Mouse (Mus musculus): ENCODE data around the gene Clnk. TPM values are rescaled to one million over a fixed set of nuclear protein-coding genes. Genes with fewer than 3 reads are reported as not detected.
A peak's percentile ranks its signal among the peaks of the same experiment; 100 is the strongest.

Clnk gene
- total and polyA plus RNA-seq, 3 experiments: not detected

GRCm38 (mm10) chr5:38850171-38850570, 26.4 kb downstream of the Clnk start:
- DNase-seq: no peak

DNA sequence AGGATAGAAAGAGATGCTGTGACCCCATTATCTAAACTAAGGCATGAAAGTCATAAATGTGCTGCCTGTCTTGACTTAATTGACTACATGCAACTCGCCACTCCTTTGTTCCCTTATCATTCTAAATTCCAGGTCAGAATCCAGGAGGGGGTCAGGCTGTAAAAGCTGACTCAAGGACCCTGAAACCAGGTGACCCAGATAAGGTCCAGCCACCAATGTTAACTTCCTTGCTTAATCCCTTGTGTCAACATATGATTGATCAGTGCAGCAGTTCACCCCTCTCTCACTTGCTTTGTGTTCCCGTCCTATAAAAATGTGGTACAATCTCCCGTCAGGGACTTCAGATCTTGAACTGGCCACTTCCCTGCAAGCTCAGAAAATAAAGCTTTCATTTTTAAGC, 31.1 kb downstream of the Clnk start:
- DNase-seq: no peak

GRCm38 (mm10) chr5:38844312-38844711, 32.3 kb downstream of the Clnk start:
- DNase-seq: no peak

DNA sequence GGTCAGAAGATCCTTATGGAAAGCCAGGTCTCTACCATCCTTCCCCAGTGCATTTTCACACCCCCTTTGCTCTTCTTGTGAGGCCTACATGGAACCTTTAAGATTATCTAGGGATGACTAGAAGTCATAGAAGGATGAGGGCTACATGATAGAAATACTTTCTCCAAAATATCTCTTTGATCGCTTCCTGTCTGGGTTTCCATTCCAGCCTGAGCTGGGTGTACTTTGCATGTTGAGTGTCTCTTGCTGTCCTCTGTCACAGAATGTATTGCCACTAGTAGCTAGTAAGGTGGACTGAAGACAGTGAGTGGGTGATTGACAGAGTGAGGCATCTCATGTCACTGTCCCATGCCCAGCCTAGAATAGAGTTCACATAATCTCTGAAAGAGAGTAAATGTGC, 36.6 kb downstream of the Clnk start:
- no peak for DNase-seq

DNA sequence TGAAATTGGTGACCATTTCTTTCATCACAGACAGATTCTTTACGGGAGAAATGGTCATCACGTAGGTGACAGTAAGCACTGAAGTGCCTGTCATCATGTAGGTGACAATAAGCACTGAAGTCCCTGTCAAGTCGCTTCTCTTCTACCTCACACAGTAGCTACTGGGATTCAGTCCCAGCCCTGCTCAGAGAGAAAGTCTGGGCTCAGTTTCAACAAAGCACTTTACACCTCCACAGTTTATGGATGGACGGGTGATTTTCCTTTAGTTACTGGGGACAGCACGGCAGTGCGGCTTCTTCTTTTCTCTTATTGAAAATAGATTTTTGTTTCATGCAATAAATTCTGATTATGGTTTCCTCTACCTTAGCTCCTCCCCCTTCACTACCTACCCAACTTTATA, 49.3 kb downstream of the Clnk start:
- no peak for DNase-seq

DNA sequence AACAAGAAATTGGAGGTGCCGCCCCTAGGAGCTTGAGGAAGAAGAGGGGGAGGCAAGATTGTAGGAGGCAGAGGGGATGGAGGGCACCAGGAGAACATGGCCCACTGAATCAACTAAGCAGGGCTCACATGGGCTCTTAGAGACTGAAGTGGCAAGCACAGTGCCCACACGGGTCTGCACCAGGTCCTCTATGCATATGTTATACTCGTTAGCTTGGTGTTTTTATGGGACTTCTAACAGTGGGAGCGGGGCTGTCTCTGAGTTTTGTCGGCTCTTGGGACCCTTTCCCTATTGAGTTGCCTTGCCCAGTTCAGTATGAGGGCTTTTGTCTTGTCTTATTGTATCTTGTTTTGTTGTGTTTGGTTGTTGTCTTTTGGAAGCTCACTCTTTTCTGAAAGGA, 50.0 kb downstream of the Clnk start:
- no peak for DNase-seq

DNA sequence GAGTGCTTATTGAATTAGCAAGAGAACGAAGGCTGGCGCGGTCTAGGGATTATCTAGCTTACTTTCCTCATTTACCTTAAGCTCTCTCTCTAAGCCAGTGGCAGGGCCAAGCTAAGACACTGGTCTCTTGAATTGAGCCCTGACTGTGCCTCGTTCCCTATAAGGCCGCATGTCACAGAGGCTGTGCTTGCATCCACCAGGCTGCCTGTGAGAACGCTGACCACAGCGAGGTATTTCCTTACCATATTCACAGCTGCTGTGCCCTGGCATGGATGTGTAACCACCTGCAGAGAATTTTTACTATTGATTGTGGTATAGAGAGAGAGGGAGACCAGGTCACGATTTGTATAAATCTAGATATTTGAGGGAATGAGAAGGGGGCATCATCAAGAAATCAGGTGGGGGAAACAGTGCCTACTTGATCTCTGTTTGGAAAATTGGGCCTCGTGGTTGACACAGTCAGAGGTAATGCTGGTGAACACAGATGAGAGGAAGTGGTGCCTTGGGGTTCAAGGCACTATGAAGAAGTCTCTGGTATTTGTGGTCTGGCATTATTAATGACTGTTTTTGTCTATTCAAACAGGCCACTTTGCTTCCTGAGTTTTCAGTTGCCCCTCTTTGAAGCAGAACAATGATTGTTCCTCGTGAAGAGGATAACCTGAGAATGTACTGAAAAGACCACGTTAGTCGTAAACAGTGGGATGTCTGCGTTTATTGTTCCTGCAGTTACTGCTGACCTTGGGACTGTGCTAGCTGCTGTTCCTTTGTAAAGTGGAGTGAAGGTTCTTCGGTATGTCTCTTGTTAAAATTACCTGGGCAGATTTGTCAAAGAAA, 52.3 kb downstream of the Clnk start:
- DNase-seq: no peak

DNA sequence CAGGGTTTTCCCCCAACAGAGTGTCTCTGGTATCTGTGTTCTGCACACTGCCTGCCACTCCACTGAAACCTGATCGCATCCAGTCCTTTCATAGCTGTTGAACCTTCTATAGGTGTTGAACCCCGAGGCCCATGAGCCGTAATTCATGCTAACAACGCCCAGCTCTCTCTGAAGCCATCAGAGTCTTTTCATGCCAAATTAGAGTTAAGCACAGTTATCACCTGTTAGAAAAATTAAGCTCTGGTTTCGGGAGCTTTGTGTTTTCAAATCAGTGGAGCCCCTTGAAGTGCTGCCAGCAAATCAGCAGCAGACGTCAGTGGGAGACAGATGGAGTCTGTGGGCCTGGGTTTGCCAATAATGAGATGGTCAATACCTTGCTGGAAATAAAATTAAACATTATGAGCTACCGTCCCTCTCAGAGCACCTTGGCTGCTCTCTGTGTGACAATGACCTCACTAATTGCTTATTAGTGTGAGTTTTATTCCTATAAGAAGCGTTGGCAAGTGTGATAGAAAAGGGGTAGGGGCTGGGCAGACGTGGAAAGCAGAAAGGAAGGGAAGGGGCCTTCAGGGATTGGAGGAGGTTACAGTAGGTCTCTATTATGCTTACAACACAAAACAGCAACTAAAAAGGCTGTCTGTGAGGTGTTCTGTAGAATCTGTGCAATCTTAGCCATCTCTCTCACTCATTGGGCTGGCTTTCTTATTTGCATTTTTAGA, 63.1 kb downstream of the Clnk start:
- DNase-seq: no peak

DNA sequence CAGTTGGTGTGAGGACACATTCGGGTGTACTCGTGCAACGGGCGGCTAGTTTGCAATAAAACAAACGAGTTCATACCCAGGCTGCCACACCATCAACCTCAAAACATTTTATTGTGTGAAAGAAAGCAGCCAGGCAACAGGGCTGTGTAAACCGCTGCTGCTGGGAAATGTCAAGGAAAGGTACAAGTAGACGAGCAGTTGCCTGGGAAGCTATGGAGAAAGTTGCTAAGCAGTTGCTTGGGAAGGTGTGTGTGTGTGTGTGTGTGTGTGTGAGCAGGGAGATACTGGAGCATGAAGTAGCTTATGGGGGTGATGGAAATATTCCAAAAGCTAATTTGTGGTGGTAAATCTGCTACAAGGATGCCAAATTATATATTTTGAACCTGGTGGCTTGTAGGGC, 63.7 kb downstream of the Clnk start:
- no peak for DNase-seq

- DNase-seq: no peak
Measured at GRCm38 (mm10) chr5:38812386-38812785, 64.2 kb downstream of the Clnk start.

DNA sequence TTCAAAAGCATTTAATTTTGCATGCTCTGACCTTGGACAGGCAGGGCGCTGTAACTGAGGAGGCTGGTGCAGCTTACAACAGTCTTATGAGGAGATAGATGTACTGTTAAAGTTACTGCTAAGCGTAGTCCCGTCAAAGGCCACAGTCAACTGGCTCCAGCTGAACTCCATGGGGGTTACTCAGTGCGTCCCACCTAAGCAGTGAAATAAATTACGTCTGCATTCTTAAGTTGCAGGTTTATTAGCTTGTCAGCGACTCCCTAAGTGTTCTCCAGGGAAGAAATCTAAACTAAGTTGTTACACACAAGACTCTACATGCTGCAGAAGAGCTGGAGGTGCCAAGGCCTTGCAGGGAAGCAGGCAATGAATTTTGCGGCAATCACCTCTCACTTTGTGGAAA, 77.7 kb downstream of the Clnk start:
- peak; percentile 29 for DNase-seq

DNA sequence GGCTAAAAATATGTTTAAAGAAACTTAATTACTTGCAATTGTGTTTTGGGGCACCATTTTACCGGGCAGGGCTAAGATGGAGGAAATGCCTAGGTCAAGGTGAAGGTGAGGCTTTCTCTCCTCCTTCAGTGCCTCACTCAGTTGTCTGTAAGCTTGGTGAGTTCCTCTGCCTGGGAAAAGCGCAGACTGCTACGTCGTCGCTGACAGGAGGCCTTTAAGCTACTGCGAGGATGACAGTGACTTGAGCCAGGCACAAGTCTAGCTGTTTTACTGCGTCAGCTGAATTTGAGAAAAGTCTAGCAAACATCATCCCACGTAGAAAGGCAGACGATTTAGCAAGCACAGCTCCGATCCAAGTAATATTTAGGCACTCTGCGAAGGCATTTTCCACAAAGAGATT, 81.5 kb downstream of the Clnk start:
- DNase-seq: no peak

GRCm38 (mm10) chr5:38791116-38791515, 85.5 kb downstream of the Clnk start:
- DNase-seq: no peak

- no peak for DNase-seq
Measured at GRCm38 (mm10) chr5:38788820-38789219, 87.8 kb downstream of the Clnk start.

DNA sequence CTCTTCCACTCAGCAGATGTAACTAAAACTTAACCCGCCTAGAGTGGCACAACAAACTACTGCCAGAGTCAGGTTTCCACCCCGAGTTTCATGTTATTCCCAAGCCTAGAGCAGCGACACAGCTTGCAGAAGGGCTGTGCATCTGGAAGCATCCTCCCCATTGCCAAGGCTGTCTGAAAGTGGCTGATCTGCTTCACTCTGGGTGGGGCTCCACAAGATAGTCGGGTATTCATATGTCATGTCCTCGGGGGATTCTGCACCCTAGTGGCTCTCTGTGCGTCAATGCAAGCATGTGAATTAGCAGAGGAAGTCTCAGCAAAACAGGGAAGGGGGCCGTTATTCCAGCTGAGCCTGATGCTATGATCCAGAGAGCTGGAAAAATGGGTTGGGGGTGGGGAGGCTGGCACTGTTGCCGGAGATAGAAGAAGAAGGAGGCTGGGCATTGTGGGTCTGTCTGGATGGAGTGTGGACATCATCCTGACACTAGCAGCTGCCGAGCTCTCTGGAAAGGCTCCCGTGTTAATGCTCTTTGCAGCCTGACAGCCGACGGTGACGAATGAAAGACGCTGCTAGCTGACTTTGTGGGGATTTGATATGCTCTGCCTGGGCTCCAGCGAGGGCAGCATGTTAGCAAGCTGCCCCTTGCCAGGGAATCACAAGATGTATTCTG, 88.6 kb downstream of the Clnk start:
- no peak for DNase-seq

DNA sequence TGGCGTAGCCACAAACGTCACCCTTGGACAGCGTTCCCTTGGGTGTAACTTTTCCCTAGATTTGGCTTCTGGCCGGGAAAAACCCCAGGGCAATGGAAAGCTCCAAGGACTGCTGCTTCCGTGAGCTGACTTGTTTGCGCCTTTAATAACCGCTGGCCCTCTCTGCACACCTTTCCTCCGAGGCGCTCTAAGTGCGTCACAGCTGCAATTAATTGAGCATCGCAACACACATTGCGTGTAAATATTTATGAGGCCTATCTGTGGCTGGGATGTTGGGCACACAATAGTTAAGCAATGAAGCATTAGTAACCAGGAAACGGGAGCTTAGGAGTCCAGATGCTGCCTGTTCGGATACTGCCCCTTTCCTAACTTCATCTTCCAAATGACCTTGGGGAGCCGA, 90.5 kb downstream of the Clnk start:
- DNase-seq: no peak

DNA sequence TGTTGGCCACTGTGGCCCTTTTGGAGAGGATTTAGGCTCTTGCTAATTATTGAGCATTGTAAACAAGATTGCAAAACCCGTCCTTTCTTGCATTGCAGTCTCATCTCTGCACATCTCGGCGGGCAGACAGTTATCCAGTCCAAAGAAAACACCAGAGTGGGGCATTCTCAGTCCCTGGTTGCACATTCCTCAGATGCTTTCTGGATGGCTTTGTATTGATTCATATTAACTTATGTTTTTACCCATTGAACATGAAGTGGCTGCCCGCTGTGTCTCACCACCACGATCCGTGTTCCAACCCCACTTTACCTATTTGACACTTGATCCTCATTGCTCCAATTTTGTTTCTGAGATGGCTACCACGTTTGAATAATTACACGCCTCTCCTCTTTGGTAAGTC, 90.9 kb downstream of the Clnk start:
- DNase-seq: no peak

- DNase-seq: peak; percentile 64
Measured at GRCm38 (mm10) chr5:38781813-38782212, 94.8 kb downstream of the Clnk start.

DNA sequence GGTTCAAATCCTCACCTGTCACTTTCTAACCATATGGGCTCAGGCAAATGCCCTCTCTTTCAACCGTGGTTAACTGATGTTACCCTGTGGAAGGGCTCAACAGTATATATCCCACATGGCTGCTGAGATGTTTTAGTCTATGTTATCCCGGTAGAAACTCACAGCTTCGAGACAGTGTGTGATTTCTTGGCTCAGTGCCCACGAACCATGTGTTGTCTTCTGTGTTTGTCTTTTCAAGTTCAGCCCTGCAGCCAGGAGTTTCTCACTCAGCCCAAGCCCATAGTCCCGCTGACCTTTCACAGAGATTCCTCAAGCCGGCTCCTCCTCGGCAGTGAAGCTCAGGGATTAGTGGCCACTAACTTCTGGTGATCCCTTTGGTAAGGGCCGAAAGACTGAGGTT, 96.0 kb downstream of the Clnk start:
- no peak for DNase-seq

DNA sequence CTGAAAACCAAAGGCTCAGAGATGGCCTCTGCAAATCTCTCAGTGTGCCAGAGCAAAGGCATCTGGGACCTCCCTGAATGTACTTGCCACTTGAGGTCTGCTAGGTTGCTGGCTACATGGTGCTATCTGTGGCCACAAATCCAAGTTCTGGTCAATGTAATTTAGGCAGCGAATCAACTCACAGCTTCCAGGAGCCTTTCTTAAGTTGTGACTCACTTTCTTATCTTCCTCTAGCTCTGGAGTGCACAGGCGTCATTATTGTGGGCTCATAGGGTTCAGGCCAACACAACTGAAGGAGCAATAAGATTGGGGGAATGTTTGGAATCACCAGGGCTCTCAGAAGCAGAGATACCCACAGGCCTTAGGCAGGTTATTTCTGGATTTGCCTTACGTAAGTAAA, 96.6 kb downstream of the Clnk start:
- no peak for DNase-seq

GRCm38 (mm10) chr5:38775500-38775899, 101.1 kb downstream of the Clnk start:
- DNase-seq: no peak

- DNase-seq: peak; percentile 11
Measured at GRCm38 (mm10) chr5:38754950-38755349, 121.7 kb downstream of the Clnk start.

- no peak for DNase-seq
Measured at GRCm38 (mm10) chr5:38752749-38753148, 123.9 kb downstream of the Clnk start.

Measured in adrenal gland, adult 2 months (tissue).